Mouse (Mus musculus) E14TG2a.4 (cell line): ENCODE results near the gene Entpd4b.
"Not testable (repeated sequence)": the region's sequence is repeated elsewhere in the genome, so short reads cannot be mapped to it uniquely, and the experiment has no call there.

ENCODE experiments used
- CTCF ChIP-seq: conservative IDR thresholded peaks from 2 replicates; pipeline ENCODE4 v1.5.1; 2014; ENCODE audit warnings: low read length
- NANOG ChIP-seq: IDR thresholded peaks from 2 replicates; pipeline ENCODE4 v1.6.1; 2014; ENCODE audit warnings: borderline replicate concordance, low read length, mixed read lengths

GRCm38 (mm10) chr14:69536539-69536938, 18.7 kb upstream of the Entpd4b start:
- not testable (repeated sequence) for TF ChIP-seq CTCF, NANOG
